Mouse (Mus musculus) myocyte (in vitro differentiated cells): ENCODE results near the gene Gk2. TPM values are rescaled to one million over a fixed set of nuclear protein-coding genes. Genes with fewer than 3 reads are reported as not detected.

Experiments used
- H3K27me3 ChIP-seq: one replicate; pipeline ENCODE4 v1.6.1; 2011; ENCODE audit not compliant: control insufficient read depth, insufficient read depth, insufficient read length
- H3K36me3 ChIP-seq: one replicate; pipeline ENCODE4 v1.6.1; 2011; ENCODE audit not compliant: control insufficient read depth, insufficient read depth
- H3K4me2 ChIP-seq: one replicate; pipeline ENCODE4 v1.6.1; 2011; ENCODE audit warnings: low read depth, control low read depth
- H3K4me3 ChIP-seq: one replicate; pipeline ENCODE4 v1.5.1; 2011; ENCODE audit warnings: mild to moderate bottlenecking, control low read depth, moderate library complexity
- H3K79me2 ChIP-seq: one replicate; pipeline ENCODE4 v1.6.1; 2011; ENCODE audit not compliant: control insufficient read depth, insufficient read depth
- H3ac ChIP-seq: one replicate; pipeline ENCODE4 v1.6.1; 2011; ENCODE audit not compliant: control insufficient read depth, insufficient read length
- CEBPB ChIP-seq: IDR thresholded peaks from 2 replicates; pipeline ENCODE4 v1.6.1; 2011; ENCODE audit warnings: mild to moderate bottlenecking, moderate library complexity; ENCODE audit not compliant: poor library complexity, insufficient read depth, severe bottlenecking
- E2F4 ChIP-seq: IDR thresholded peaks from one replicate; pipeline ENCODE4 v1.6.1; 2011; ENCODE audit warnings: mild to moderate bottlenecking, control low read depth, moderate library complexity; ENCODE audit not compliant: insufficient read depth
- MAX ChIP-seq: IDR thresholded peaks from one replicate; pipeline ENCODE4 v1.6.1; 2011; ENCODE audit warnings: low read depth, mild to moderate bottlenecking, control low read depth
- MYOD1 ChIP-seq, 3 experiments: IDR thresholded peaks; one replicate each; pipeline ENCODE4 v1.6.1; 2011; ENCODE audit warnings: control low read depth in 2 of 3, low read depth in 2 of 3, mild to moderate bottlenecking in 2 of 3, moderate library complexity in 1 of 3; ENCODE audit not compliant: insufficient read length in 2 of 3, control insufficient read depth in 1 of 3
- MYOG ChIP-seq, 3 experiments: IDR thresholded peaks; one replicate each; pipeline ENCODE4 v1.6.1; 2011; ENCODE audit warnings: control low read depth in 2 of 3, low read depth in 2 of 3, mild to moderate bottlenecking in 2 of 3; ENCODE audit not compliant: insufficient read length in 2 of 3, control insufficient read depth in 1 of 3, insufficient read depth in 1 of 3
- POLR2A ChIP-seq: IDR thresholded peaks from one replicate; pipeline ENCODE4 v1.6.1; 2011; ENCODE audit warnings: low read depth, mild to moderate bottlenecking, control low read depth, moderate library complexity; ENCODE audit not compliant: insufficient read length
- POLR2AphosphoS2 ChIP-seq: IDR thresholded peaks from one replicate; pipeline ENCODE4 v1.6.1; 2011; ENCODE audit warnings: low read depth, control low read depth; ENCODE audit not compliant: insufficient read length
- REST ChIP-seq: IDR thresholded peaks from one replicate; pipeline ENCODE4 v1.6.1; 2011; ENCODE audit warnings: mild to moderate bottlenecking, control low read depth, moderate library complexity; ENCODE audit not compliant: insufficient read depth, insufficient read length
- SRF ChIP-seq: IDR thresholded peaks from one replicate; pipeline ENCODE4 v1.6.1; 2011; ENCODE audit warnings: low read depth; ENCODE audit not compliant: control insufficient read depth, insufficient read length
- TCF12 ChIP-seq: IDR thresholded peaks from one replicate; pipeline ENCODE4 v1.6.1; 2011; ENCODE audit warnings: mild to moderate bottlenecking, control low read depth; ENCODE audit not compliant: poor library complexity, insufficient read depth, severe bottlenecking
- TCF3 ChIP-seq: IDR thresholded peaks from one replicate; pipeline ENCODE4 v1.6.1; 2011; ENCODE audit warnings: low read depth, control low read depth; ENCODE audit not compliant: insufficient read length
- USF1 ChIP-seq: IDR thresholded peaks from one replicate; pipeline ENCODE4 v1.6.1; 2011; ENCODE audit warnings: low read depth, mild to moderate bottlenecking, control low read depth, moderate library complexity
- polyA plus RNA-seq: library from polyadenylated mRNA; unstranded; fragments of >200 nt; fragmentation: generic; extraction: Trizol; gene quantifications from one replicate; pipeline ENCODE4 v1.2.1, GENCODE M21; 2012; ENCODE audit warnings: missing spikeins

The Gk2 gene
- polyA plus RNA-seq, 1 experiment: not detected

GRCm38 (mm10) chr5:97451451-97451850 is 5.4 kb downstream of the Gk2 start:
- Histone ChIP-seq H3K4me3 (no peak overlapping the region), H3K79me2 (no peaks in the 10 kb centered on the region), H3K4me2 (no peak overlapping the region)

DNA sequence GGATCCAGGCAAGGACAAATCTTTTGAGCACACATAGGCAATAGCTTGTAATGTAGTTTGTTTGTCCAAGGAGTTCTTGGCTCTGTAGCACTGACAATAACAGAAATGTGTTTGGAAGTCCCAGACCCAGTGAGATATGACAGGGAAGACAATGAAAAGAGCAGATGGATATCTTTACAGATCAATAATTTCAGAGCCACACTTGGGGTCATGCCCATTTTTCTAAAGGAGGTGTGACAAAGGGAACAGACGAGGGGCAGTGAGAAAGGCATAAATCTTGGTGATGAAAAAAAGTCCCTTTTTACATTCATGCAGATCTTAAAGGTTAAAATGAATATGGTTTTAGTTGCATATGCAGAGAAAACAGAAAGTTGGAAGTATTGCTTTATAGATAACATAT is 12.6 kb downstream of the Gk2 start:
- no peaks in the 10 kb centered on the region for H3K36me3 ChIP-seq
- no peak overlapping the region for H3K4me2 ChIP-seq
- no peak for TF ChIP-seq MYOG (IDR thresholded peaks at IDR 0.05; ENCODE audit: control insufficient read depth in 1 of 3, insufficient read depth in 1 of 3, insufficient read length in 2 of 3, low read depth in 2 of 3)
- no peak for TF ChIP-seq TCF12
- no peak for TF ChIP-seq E2F4
- no peak for TF ChIP-seq CEBPB
- no peak for TF ChIP-seq MAX
- TF ChIP-seq SRF: no peak
- no peak for TF ChIP-seq REST
- no peak for TF ChIP-seq MYOD1 (IDR thresholded peaks at IDR 0.05; ENCODE audit: control insufficient read depth in 1 of 3, insufficient read length in 2 of 3, low read depth in 2 of 3)
- TF ChIP-seq USF1: no peak
- TF ChIP-seq POLR2A: no peak
- TF ChIP-seq POLR2AphosphoS2: no peak
- no peak for TF ChIP-seq TCF3
- no peaks in the 10 kb centered on the region for H3K27me3 ChIP-seq
- H3K79me2 ChIP-seq: no peaks in the 10 kb centered on the region
- H3ac ChIP-seq: no peak overlapping the region
- no peak overlapping the region for H3K4me3 ChIP-seq

More at GRCm38 (mm10) chr5:97451451-97451850, 5.4 kb downstream of the Gk2 start:
- Histone ChIP-seq H3K27me3 (no peaks in the 10 kb centered on the region), H3ac (no peak overlapping the region), H3K36me3 (no peaks in the 10 kb centered on the region)
- TF ChIP-seq SRF (no peak), MYOD1 (IDR thresholded peaks at IDR 0.05; ENCODE audit: control insufficient read depth in 1 of 3, insufficient read length in 2 of 3, low read depth in 2 of 3) (no peak), REST (no peak), MYOG (IDR thresholded peaks at IDR 0.05; ENCODE audit: control insufficient read depth in 1 of 3, insufficient read depth in 1 of 3, insufficient read length in 2 of 3, low read depth in 2 of 3) (no peak), TCF12 (no peak), E2F4 (no peak), MAX (no peak), POLR2AphosphoS2 (no peak)

DNA sequence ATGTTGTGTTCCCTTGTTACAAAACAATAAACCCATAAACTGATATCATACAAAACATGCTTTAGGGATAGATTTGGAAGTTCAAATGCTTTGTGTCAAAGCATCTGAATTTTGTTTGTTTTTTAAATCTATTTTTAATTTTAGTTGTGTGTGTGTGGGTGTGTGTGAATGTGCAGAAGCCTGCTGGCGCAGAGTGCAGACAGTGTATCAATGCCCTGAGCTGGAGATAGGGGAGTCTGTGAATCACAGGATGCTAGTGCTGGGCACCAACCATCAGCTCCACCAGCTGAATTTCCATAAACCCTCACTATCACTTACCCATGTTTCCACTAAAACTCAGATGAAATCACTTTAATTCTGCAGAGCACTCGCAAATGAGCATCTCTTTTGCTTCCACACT is 24.3 kb downstream of the Gk2 start:
- TF ChIP-seq CEBPB (no peak), MAX (no peak), POLR2AphosphoS2 (no peak), REST (no peak), TCF3 (no peak), E2F4 (no peak), MYOD1 (IDR thresholded peaks at IDR 0.05; ENCODE audit: control insufficient read depth in 1 of 3, insufficient read length in 2 of 3, low read depth in 2 of 3) (no peak)
- no peaks in the 10 kb centered on the region for H3K36me3 ChIP-seq
- no peaks in the 10 kb centered on the region for H3K79me2 ChIP-seq
- no peak overlapping the region for H3K4me2 ChIP-seq
- H3ac ChIP-seq: no peak overlapping the region
- H3K4me3 ChIP-seq: no peak overlapping the region
- no peaks in the 10 kb centered on the region for H3K27me3 ChIP-seq

- no peaks in the 10 kb centered on the region for H3K79me2 ChIP-seq
- no peak for TF ChIP-seq TCF3
- TF ChIP-seq TCF12: no peak
- TF ChIP-seq MAX: no peak
- no peak for TF ChIP-seq MYOG (IDR thresholded peaks at IDR 0.05; ENCODE audit: control insufficient read depth in 1 of 3, insufficient read depth in 1 of 3, insufficient read length in 2 of 3, low read depth in 2 of 3)
- no peak for TF ChIP-seq REST
- TF ChIP-seq CEBPB: no peak
- H3K4me2 ChIP-seq: no peak overlapping the region
- no peaks in the 10 kb centered on the region for H3K27me3 ChIP-seq
- no peak overlapping the region for H3K4me3 ChIP-seq
- H3ac ChIP-seq: no peak overlapping the region
- H3K36me3 ChIP-seq: no peaks in the 10 kb centered on the region
Observed at GRCm38 (mm10) chr5:97429976-97430375, 26.8 kb downstream of the Gk2 start.

DNA sequence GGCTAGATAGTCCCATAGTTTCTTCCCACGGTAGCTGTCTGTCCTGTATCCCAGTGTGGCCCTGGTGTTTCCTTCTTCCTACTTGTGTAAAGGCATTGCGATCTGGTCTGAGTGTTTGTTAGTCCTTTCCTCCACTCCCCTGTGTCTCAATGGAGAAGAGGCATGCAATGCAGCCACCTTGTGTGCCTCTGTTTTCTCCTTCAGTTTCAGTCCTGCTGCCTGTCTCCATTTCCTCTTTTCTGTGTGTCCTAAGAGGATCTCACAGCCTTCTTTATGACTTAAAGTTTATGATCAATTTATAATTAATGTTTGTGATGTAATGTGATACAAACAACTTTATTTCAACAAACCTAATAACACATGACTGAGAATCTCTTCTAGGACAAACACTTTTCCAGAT is 35.2 kb downstream of the Gk2 start:
- Histone ChIP-seq H3K79me2 (no peaks in the 10 kb centered on the region), H3K4me2 (no peak overlapping the region), H3ac (no peak overlapping the region), H3K36me3 (no peaks in the 10 kb centered on the region), H3K27me3 (no peaks in the 10 kb centered on the region), H3K4me3 (no peak overlapping the region)
- TF ChIP-seq TCF3 (no peak), SRF (no peak), POLR2AphosphoS2 (no peak), TCF12 (no peak), E2F4 (no peak), MYOD1 (IDR thresholded peaks at IDR 0.05; ENCODE audit: control insufficient read depth in 1 of 3, insufficient read length in 2 of 3, low read depth in 2 of 3) (no peak), REST (no peak), CEBPB (no peak), MAX (no peak)
